Mouse (Mus musculus) forebrain, embryonic 13.5 days (tissue): ENCODE results near the gene Thrb. TPM values are rescaled to one million over a fixed set of nuclear protein-coding genes. Genes with fewer than 3 reads are reported as not detected.

Experiments used
- ATAC-seq: fragments of 200-750 bp; cut with Nextera tagmentation; 2 replicates; pipeline ENCODE4 v1.8.0; 2017
- H3K27ac ChIP-seq: fragments of 300-500 bp; sonication (generic); 2 replicates; pipeline ENCODE4 v1.5.1; 2015; ENCODE audit warnings: inconsistent platforms, mild to moderate bottlenecking, moderate library complexity
- H3K27me3 ChIP-seq: fragments of 300-500 bp; sonication (generic); 2 replicates; pipeline ENCODE4 v1.6.1; 2015; ENCODE audit warnings: mild to moderate bottlenecking, inconsistent platforms
- H3K36me3 ChIP-seq: fragments of 300-500 bp; sonication (generic); 2 replicates; pipeline ENCODE4 v1.6.1; 2015; ENCODE audit warnings: mild to moderate bottlenecking, inconsistent platforms; ENCODE audit not compliant: poor library complexity, severe bottlenecking
- H3K4me1 ChIP-seq: fragments of 300-500 bp; sonication (generic); 2 replicates; pipeline ENCODE4 v1.6.1; 2015; ENCODE audit warnings: inconsistent platforms
- H3K4me2 ChIP-seq: fragments of 300-500 bp; sonication (generic); 2 replicates; pipeline ENCODE4 v1.6.1; 2015; ENCODE audit warnings: inconsistent platforms, mild to moderate bottlenecking, moderate library complexity
- H3K4me3 ChIP-seq: fragments of 300-500 bp; sonication (generic); 2 replicates; pipeline ENCODE4 v1.5.1; 2015; ENCODE audit warnings: mild to moderate bottlenecking, inconsistent platforms
- H3K9ac ChIP-seq: fragments of 300-500 bp; sonication (generic); 2 replicates; pipeline ENCODE4 v1.6.1; 2015; ENCODE audit warnings: mild to moderate bottlenecking, inconsistent platforms
- H3K9me3 ChIP-seq: fragments of 300-500 bp; sonication (generic); replicated peaks from 2 replicates; pipeline ENCODE4 v1.6.1; 2016; ENCODE audit warnings: inconsistent platforms
- WGBS: fragments of 180-500 bp; shearing (Covaris S2); methylation state at CpG from one replicate; pipeline ENCODE4 v1.1.7; 2015; 5-methylcytosine and 5-hydroxymethylcytosine counted together
- polyA plus RNA-seq: library from polyadenylated mRNA; unstranded; fragments of >200 nt; fragmentation: Nextera tagmentation; extraction: Ambion mirVana; gene quantifications from 2 replicates; pipeline ENCODE4 v1.2.1, GENCODE M21; 2015

Thrb gene
- polyA plus RNA-seq, 1 experiment from 2014 or later = 2.1 TPM

DNA sequence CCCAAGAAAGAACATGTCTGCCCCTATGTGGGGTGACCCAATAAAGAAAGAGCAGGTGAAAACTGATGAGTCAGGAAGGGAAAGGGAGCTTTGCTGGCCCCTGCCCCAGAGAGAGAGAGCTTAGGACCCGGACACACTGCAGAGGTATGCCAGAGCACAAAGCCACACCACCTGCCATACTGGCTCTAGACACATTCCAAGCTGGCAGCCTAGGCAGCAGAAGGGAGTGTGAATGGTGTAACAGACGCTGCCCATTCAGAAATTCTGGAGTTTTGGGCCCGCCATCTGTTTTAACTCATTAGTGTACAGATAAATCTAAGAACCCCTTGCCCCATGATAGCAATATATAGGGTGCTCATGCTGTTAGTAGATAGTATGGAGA lies 240.3 kb downstream of the Thrb start:
- Histone ChIP-seq H3K4me2 (no peak overlapping the region), H3K4me3 (no peak overlapping the region), H3K27ac (no peak overlapping the region), H3K4me1 (no peaks in the 10 kb centered on the region), H3K27me3 (no peaks in the 10 kb centered on the region), H3K9me3 (no peaks in the 10 kb centered on the region), H3K36me3 (no peaks in the 10 kb centered on the region), H3K9ac (no peak overlapping the region)
- 41% methylated on average over 3 of the region's 3 CpGs for WGBS
- ATAC-seq = peak; percentile 88

DNA sequence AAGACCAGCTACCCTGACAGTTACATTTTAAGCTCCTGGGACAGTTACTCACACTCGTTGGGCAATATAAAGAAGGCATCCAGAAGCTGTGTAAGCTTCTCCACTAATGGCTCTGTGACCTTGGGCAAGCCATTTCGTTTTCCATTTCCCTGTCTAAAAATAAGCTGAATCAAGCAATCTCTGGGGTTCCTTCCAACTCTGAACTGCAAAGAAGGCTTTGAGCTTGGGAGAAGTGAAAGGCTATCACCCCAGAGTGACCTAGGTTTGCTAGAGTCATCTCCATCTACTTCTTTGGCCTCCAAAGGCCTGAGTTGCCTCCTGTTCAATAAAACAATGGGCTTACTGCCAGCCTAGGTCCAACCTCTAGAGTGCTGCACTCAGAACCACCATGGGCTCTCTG lies 242.4 kb downstream of the Thrb start:
- Histone ChIP-seq H3K9ac (no peak overlapping the region), H3K4me2 (no peak overlapping the region), H3K27ac (no peak overlapping the region), H3K4me1 (no peaks in the 10 kb centered on the region), H3K27me3 (no peaks in the 10 kb centered on the region), H3K9me3 (no peaks in the 10 kb centered on the region), H3K36me3 (no peaks in the 10 kb centered on the region), H3K4me3 (no peak overlapping the region)
- ATAC-seq = no peak
- 73% methylated on average over 2 of the region's 2 CpGs for WGBS

DNA sequence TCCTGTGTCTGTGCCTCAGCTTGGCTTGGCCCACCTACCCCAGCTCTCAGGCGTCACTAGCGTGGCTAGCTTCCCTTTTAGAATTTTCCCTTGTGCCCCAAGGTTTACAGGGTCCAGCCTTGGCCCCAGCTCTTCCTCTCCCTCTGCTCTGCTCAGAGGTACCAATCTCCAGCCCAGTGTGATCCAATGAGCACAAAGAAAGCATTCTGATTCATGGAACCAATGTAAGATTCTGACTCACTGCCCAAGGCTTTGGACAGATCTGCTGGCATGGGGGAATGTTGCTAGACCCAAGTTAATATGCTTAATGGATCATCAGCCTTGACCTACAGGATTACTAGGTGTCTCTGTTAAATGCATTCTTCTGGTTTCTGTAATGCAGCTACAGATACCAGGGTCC lies 243.1 kb downstream of the Thrb start:
- 91% methylated on average over 2 of the region's 2 CpGs for WGBS
- Histone ChIP-seq H3K36me3 (no peaks in the 10 kb centered on the region), H3K9ac (no peak overlapping the region), H3K27ac (no peak overlapping the region), H3K4me2 (no peak overlapping the region), H3K4me3 (no peak overlapping the region), H3K27me3 (no peaks in the 10 kb centered on the region), H3K4me1 (no peaks in the 10 kb centered on the region), H3K9me3 (no peaks in the 10 kb centered on the region)
- ATAC-seq = no peak

DNA sequence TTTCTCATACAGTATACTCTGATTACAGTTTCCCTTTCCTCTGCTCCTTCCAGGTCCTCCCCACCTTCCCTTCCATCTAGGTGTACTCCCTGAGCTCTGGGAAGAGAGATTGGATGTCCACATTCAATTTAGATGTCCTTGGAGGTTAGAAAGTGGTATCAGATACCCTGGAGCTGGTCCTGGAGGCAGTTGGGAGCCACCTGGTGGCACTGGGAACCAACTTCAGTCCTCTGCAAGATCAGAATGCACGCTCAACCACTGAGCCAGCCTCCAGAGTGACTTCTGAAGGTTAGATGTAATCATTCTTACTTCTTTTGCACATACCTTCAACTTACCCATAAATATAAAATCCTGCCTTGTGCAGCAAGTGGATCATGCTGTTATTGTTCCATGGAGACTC lies 244.5 kb downstream of the Thrb start:
- Histone ChIP-seq H3K27ac (no peak overlapping the region), H3K4me3 (no peak overlapping the region), H3K9ac (no peak overlapping the region), H3K9me3 (no peaks in the 10 kb centered on the region), H3K4me2 (no peak overlapping the region), H3K4me1 (no peaks in the 10 kb centered on the region), H3K27me3 (no peaks in the 10 kb centered on the region), H3K36me3 (no peaks in the 10 kb centered on the region)
- ATAC-seq = no peak
- 57% methylated on average over 1 of the region's 1 CpGs for WGBS

DNA sequence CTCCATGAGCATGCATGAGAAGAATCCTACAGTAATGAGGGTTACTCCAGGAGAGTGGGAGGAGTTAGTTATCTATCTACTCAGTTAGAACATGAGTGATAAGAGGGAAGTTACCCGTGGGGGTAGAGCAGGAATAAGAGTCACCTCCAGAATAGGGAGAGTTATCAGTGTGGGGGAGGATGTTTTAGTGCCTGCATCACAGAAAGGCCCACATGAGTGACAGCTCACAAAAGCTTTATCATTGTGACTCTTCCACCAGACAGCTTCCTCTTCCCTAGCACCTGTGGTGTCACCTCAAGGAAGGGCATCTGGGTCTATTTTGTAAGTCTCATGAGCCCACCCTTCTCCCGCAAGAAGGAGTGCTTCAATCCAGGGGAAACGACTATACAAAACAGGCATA lies 245.6 kb downstream of the Thrb start:
- H3K4me2 ChIP-seq = no peak overlapping the region
- no peaks in the 10 kb centered on the region for H3K36me3 ChIP-seq
- no peak overlapping the region for H3K4me3 ChIP-seq
- H3K27me3 ChIP-seq = no peaks in the 10 kb centered on the region
- H3K27ac ChIP-seq = no peak overlapping the region
- no peaks in the 10 kb centered on the region for H3K9me3 ChIP-seq
- 88% methylated on average over 3 of the region's 3 CpGs for WGBS
- no peaks in the 10 kb centered on the region for H3K4me1 ChIP-seq
- no peak for ATAC-seq
- H3K9ac ChIP-seq = no peak overlapping the region

DNA sequence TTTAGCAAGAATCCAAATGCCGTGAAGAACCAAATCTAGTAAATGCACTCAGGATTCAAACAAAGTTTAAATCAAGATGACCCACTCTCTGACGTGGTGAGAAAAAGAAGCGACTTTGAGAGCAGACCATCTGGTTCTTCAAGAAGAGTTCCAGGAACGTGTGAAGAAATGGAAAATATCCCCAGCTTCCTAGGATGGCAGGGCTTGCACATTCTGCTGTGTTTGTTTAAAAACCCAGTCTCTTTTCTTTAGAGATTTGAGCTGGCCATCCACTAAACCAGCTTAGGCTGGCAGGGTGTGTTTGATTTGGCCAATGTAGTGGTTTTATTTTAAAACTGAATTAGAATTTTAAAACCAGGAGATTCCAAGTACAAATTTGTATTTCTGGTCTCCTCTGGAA lies 246.9 kb downstream of the Thrb start:
- Histone ChIP-seq H3K4me1 (no peaks in the 10 kb centered on the region), H3K36me3 (no peaks in the 10 kb centered on the region), H3K4me3 (no peak overlapping the region), H3K9me3 (no peaks in the 10 kb centered on the region), H3K27me3 (no peaks in the 10 kb centered on the region), H3K9ac (no peak overlapping the region), H3K4me2 (no peak overlapping the region), H3K27ac (no peak overlapping the region)
- 76% methylated on average over 4 of the region's 4 CpGs for WGBS
- ATAC-seq = no peak

- H3K27ac ChIP-seq = no peak overlapping the region
Observed at GRCm38 (mm10) chr14:17911157-17911556, 251.1 kb downstream of the Thrb start.

GRCm38 (mm10) chr14:17912573-17913207 lies 252.6 kb downstream of the Thrb start:
- no peak for ATAC-seq
- whole genome bisulfite sequencing = 68% methylated on average over 6 of the region's 6 CpGs

More at GRCm38 (mm10) chr14:17911157-17911556, 251.1 kb downstream of the Thrb start:
- Histone ChIP-seq H3K4me3 (no peak overlapping the region), H3K36me3 (no peaks in the 10 kb centered on the region), H3K27me3 (no peaks in the 10 kb centered on the region), H3K4me2 (no peak overlapping the region), H3K4me1 (no peaks in the 10 kb centered on the region), H3K9ac (no peak overlapping the region), H3K9me3 (no peaks in the 10 kb centered on the region)
- ATAC-seq = no peak
- WGBS = 78% methylated on average over 3 of the region's 3 CpGs

GRCm38 (mm10) chr14:17915556-17915955 lies 255.5 kb downstream of the Thrb start:
- no peak overlapping the region for H3K9ac ChIP-seq
- no peak for ATAC-seq

More at GRCm38 (mm10) chr14:17912573-17913207, 252.6 kb downstream of the Thrb start:
- no peaks in the 10 kb centered on the region for H3K27me3 ChIP-seq
- H3K4me2 ChIP-seq = no peak overlapping the region
- no peaks in the 10 kb centered on the region for H3K9me3 ChIP-seq
- no peaks in the 10 kb centered on the region for H3K36me3 ChIP-seq
- no peak overlapping the region for H3K27ac ChIP-seq
- no peak overlapping the region for H3K9ac ChIP-seq
- H3K4me1 ChIP-seq = 0 out of 2 replicates have a peak, but pooled peaks cover 4% of the 10 kb centered on the region
- no peak overlapping the region for H3K4me3 ChIP-seq

DNA sequence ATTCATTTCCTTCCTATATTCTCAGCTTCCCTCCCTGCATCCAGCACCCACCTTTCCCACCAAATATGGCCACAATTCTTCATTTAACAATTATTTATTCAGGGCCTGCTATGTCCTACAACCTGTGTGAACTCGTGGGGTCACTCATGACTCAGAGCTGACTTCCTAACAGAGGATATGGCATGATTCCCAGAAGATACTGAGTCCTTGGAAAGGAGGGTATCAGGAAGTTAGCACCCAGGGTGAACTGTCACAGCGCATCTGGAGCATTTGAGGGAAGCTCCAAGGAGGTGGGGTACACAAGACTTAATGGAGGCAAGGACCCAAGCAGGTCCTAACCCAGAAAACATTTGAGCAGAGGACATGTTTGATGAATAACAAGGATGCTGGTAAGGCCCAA lies 256.6 kb downstream of the Thrb start:
- WGBS = 84% methylated on average over 2 of the region's 2 CpGs
- Histone ChIP-seq H3K4me1 (0 out of 2 replicates have a peak, but pooled peaks cover 7% of the 10 kb centered on the region), H3K9ac (no peak overlapping the region), H3K27me3 (no peaks in the 10 kb centered on the region), H3K36me3 (no peaks in the 10 kb centered on the region), H3K4me2 (no peak overlapping the region), H3K27ac (no peak overlapping the region), H3K9me3 (no peaks in the 10 kb centered on the region), H3K4me3 (no peak overlapping the region)
- ATAC-seq = no peak

More at GRCm38 (mm10) chr14:17915556-17915955, 255.5 kb downstream of the Thrb start:
- Histone ChIP-seq H3K4me2 (no peak overlapping the region), H3K27me3 (no peaks in the 10 kb centered on the region), H3K27ac (no peak overlapping the region), H3K9me3 (no peaks in the 10 kb centered on the region), H3K36me3 (no peaks in the 10 kb centered on the region), H3K4me1 (0 out of 2 replicates have a peak, but pooled peaks cover 7% of the 10 kb centered on the region), H3K4me3 (no peak overlapping the region)
- WGBS = 84% methylated on average over 2 of the region's 2 CpGs

GRCm38 (mm10) chr14:17917124-17917763 lies 257.2 kb downstream of the Thrb start:
- Histone ChIP-seq H3K27me3 (no peaks in the 10 kb centered on the region), H3K9ac (no peak overlapping the region), H3K4me2 (no peak overlapping the region), H3K27ac (no peak overlapping the region), H3K36me3 (no peaks in the 10 kb centered on the region), H3K4me1 (0 out of 2 replicates have a peak, but pooled peaks cover 7% of the 10 kb centered on the region), H3K9me3 (no peaks in the 10 kb centered on the region), H3K4me3 (no peak overlapping the region)
- peak; percentile 54 for ATAC-seq
- 64% methylated on average over 3 of the region's 3 CpGs for WGBS

DNA sequence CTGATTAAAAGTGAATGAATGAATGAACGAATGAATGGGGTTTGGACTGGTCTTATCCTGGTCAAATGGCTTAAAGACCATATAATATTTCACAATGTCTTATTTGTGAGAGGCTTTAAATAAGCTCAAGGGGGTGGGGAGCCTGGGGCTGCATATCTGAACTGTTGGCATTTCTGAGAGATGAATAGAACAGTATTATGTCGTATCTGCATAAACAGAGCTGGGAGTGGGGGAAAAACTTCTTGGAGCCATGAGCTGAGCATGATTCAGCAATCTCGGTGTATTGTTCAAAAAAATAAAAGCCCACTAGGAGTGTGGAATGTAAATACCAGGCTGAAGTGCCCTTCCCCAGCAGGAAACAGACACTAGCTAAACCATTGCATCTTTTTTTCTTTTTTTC lies 257.8 kb downstream of the Thrb start:
- H3K36me3 ChIP-seq = no peaks in the 10 kb centered on the region
- 16% methylated on average over 3 of the region's 3 CpGs for WGBS
- ATAC-seq = peak; percentile 59
- no peak overlapping the region for H3K4me3 ChIP-seq
- no peaks in the 10 kb centered on the region for H3K27me3 ChIP-seq
- 0 out of 2 replicates have a peak, but pooled peaks cover 7% of the 10 kb centered on the region for H3K4me1 ChIP-seq
- H3K9ac ChIP-seq = no peak overlapping the region
- H3K27ac ChIP-seq = no peak overlapping the region
- H3K9me3 ChIP-seq = no peaks in the 10 kb centered on the region
- H3K4me2 ChIP-seq = no peak overlapping the region
